Mouse (Mus musculus) kidney, adult 2 months (tissue): ENCODE measurements at regions not wholly inside any gene's neighbourhood (a gene's known extent, or its start where the extent isn't known, plus 50 kb on each side); places are given as distances from the start of the nearest gene placed in this dataset.

Experiments used
- CTCF ChIP-seq: fragments of 200-500 bp; conservative IDR thresholded peaks from 2 replicates; pipeline ENCODE4 v1.5.1; 2011; ENCODE audit warnings: low read depth, mild to moderate bottlenecking, control low read depth, low read length, moderate library complexity, mixed read lengths; ENCODE audit not compliant: insufficient read depth, insufficient read length
- POLR2A ChIP-seq: fragments of 200-500 bp; IDR thresholded peaks from one replicate; pipeline ENCODE4 v1.6.1; 2011; ENCODE audit warnings: low read depth, low read length, control low read depth

DNA sequence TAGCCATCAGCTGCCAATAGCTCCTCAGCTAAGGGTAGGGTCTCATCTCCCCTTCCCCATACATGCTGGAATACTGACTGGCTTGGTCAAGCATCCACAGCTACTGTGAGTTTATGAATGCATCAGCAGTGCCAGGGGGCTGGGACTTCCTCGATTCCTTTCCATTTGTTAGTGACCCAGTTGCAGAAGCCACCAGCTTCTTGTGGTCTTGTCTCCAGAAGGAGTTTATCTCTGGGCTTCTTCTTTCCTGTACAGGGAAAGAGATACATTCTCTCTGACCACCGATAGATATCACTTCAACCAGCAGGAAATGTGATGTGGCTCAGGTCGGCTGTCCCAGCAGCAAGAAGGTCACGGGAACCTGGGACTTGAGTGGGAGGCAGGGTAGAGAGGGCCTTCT lies 127.0 kb downstream of the 9530068E07Rik start:
- TF ChIP-seq CTCF (no peak), POLR2A (no peak)
